Mouse (Mus musculus) urinary bladder, adult 2 months (tissue): ENCODE data around the gene Fignl2. TPM values are rescaled to one million over a fixed set of nuclear protein-coding genes. Genes with fewer than 3 reads are reported as not detected.
"Not testable (repeated sequence)": the region's sequence is repeated elsewhere in the genome, so short reads cannot be mapped to it uniquely, and the experiment has no call there.

Source experiments
- DNase-seq: peaks from one replicate; pipeline ENCODE4 v3.0.0; 2022; ENCODE audit warnings: low spot score
- polyA plus RNA-seq: library from polyadenylated mRNA; depleted of rRNA; stranded (reverse); fragments of >200 nt; gene quantifications from 2 replicates; pipeline ENCODE4 v1.2.3, GENCODE M21; 2012; rRNA removed

Fignl2 gene
- 7.3 and 7.5 TPM in 2 replicates for polyA plus RNA-seq

- DNase-seq: no peak
Measured at GRCm38 (mm10) chr15:101077813-101078730, at the start of gene Fignl2. Fignl2 (minus strand) TSS chr15:101078567.

- DNase-seq: no peak
Measured at GRCm38 (mm10) chr15:101126876-101127544, 48.6 kb upstream of the Fignl2 start.

- no peak for DNase-seq
Measured at GRCm38 (mm10) chr15:101125561-101125960, 47.2 kb upstream of the Fignl2 start.

GRCm38 (mm10) chr15:101123202-101123601, 44.8 kb upstream of the Fignl2 start:
- no peak for DNase-seq

GRCm38 (mm10) chr15:101122290-101122589, 43.9 kb upstream of the Fignl2 start:
- no peak for DNase-seq

- no peak for DNase-seq
Measured at GRCm38 (mm10) chr15:101121411-101122289, 43.3 kb upstream of the Fignl2 start.

- no peak for DNase-seq
Measured at GRCm38 (mm10) chr15:101118399-101119125, 40.2 kb upstream of the Fignl2 start.

- no peak for DNase-seq
Measured at GRCm38 (mm10) chr15:101115511-101116110, 37.2 kb upstream of the Fignl2 start, which contains the start of gene Ankrd33. Ankrd33 (plus strand) TSS chr15:101115755.

- DNase-seq: not testable (repeated sequence)
Measured at GRCm38 (mm10) chr15:101113778-101114177, 35.4 kb upstream of the Fignl2 start.

GRCm38 (mm10) chr15:101113176-101113575, 34.8 kb upstream of the Fignl2 start:
- DNase-seq: no peak

- no peak for DNase-seq
Measured at GRCm38 (mm10) chr15:101107906-101108671, 29.7 kb upstream of the Fignl2 start.

GRCm38 (mm10) chr15:101106011-101106410, 27.6 kb upstream of the Fignl2 start:
- no peak for DNase-seq

- DNase-seq: peak; percentile 75
Measured at GRCm38 (mm10) chr15:101105496-101105994, 27.2 kb upstream of the Fignl2 start.

GRCm38 (mm10) chr15:101103605-101104304, 25.4 kb upstream of the Fignl2 start:
- DNase-seq: no peak

- DNase-seq: no peak
Measured at GRCm38 (mm10) chr15:101100996-101101395, 22.6 kb upstream of the Fignl2 start.

GRCm38 (mm10) chr15:101097985-101098651, 19.8 kb upstream of the Fignl2 start:
- no peak for DNase-seq

- no peak for DNase-seq
Measured at GRCm38 (mm10) chr15:101095392-101095791, 17.0 kb upstream of the Fignl2 start.

- DNase-seq: no peak
Measured at GRCm38 (mm10) chr15:101094979-101095378, 16.6 kb upstream of the Fignl2 start.

- DNase-seq: no peak
Measured at GRCm38 (mm10) chr15:101093988-101094387, 15.6 kb upstream of the Fignl2 start.
